Mouse (Mus musculus): Measurements from ENCODE around the gene Itga2b.

Gene Itga2b

DNA sequence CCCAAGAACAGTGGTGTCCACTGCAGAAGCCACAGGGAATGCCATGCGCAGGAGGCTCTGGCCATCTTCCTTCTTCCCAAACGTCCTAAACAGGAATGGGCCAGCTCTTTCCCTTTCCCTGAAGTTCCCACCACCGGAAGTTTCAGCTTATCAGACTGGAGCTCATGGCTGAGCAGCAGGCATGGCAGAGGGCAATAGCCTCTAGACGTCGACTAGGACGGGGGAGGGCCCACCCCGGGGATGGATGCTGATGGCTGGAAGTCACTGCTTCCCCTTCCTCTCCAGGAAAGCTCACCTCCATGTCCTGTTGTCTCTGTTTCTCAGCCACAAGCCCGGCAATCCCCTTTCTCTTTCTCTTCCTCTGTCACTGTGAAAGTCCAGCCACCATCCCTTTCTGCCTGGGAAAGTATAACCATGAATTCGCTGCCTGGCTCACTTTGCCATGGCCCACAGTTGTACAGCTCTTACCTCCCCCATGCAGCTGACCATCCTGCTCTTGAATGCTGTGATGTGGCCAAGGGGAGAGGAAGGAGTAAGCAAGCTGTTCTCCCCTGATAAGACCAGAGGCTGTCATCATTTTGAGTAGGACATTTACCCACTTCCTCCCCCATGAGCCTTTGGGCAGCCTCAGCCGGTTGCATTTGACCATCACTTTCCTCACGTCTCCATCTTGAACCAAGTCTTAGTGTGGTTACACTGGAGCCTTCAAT is at the start of gene Itga2b:
TSS of gene Itga2b (minus strand) at position 475 of the 710 bp plus-strand sequence.
- no peak for DNase-seq

DNA sequence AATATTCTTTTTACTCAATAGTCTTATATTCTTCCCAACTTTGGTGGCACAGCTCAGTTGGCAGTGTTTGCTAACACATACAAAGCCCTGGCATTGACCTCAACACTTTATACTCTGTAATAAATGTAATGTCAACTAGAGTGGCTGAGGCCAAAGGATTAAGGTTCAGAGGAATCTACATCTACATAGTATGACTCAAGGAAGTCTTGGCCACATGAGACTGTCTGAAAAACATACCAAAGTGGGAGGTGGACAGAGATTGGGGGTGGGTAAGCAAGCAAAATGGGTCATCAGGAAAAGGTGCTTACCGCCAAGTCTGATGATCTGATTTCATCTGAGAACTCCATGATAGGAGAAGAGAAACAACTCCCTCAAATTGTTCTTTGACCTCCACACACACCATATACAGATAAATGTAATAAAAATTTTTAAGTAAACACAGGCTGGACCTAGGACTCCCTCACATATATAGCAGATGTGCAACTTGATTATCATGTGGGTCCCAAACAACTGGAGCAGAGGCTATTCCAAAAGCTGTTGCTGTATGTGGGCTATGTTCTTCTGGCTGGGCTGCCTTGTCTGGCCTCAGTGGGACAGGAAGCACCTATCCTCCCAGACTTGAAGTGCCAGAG is 45.0 kb upstream of the Itga2b start:
- DNase-seq = no peak

GRCm38 (mm10) chr11:102510226-102510625 is 40.3 kb upstream of the Itga2b start:
- DNase-seq = no peak

DNA sequence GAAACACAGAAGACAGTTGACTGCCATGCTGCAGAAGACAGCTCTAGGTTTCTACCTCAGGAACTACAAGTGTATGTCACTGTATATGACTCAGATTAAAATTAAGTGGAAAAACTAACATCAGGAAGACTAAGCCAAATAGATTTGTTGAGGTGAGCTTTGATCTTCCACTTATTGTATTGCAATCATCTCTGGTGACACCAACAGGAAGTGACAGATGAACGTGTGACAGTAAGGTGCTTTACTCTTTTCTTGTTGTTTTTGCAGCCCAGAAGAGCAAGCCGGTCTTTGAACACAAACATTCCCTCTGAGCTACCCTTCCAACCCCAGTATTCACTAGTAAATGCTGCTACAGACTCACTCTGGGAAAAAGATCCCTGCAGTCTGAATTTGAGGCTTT is 26.8 kb upstream of the Itga2b start:
- no peak for DNase-seq

DNA sequence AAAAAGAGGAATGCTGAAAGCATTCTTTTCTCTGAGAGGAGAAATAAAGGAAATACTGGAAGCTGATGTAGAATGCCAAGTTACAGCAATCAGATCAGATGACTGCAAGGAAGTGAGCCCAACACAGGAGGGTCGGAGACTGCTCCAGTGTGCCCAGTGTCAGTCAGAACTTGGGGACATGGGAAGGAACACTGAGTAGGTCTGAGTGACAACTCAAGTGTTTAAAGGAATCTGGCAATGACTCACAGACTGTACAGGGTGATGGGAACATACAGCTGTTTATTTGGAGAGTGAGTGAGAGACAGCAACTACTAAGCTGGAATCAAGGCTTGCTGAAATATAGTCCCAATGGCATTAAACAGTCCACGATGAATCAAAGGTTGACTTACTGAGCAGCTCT is 26.3 kb upstream of the Itga2b start:
- DNase-seq = no peak

- DNase-seq = no peak
Measured at GRCm38 (mm10) chr11:102495742-102496141, 25.8 kb upstream of the Itga2b start.

DNA sequence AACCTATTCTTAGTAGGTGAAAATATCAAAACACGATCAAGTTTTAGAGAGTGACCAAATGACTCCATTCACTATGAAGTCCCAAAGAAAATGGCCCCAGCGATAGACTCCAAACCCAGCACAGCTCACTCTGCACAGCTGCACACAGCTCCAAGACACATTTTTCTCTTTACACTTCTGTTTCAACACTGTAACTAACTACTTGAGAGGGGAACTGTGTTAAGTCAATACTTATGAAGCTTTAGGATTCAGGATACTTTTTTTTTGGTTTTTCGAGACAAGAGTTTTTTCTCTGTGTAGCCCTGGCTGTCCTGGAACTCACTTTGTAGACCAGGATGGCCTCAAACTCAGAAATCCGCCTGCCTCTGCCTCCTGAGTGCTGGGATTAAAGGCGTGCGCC is 25.2 kb upstream of the Itga2b start:
- DNase-seq = no peak

GRCm38 (mm10) chr11:102494063-102494650 is 24.2 kb upstream of the Itga2b start:
- no peak for DNase-seq

- DNase-seq = no peak
Measured at GRCm38 (mm10) chr11:102493241-102493640, 23.3 kb upstream of the Itga2b start.

GRCm38 (mm10) chr11:102487901-102488300 is 18.0 kb upstream of the Itga2b start:
- DNase-seq = no peak

GRCm38 (mm10) chr11:102486733-102487386 is 16.9 kb upstream of the Itga2b start:
- peak; percentile 43 for DNase-seq

GRCm38 (mm10) chr11:102481779-102482178 is 11.9 kb upstream of the Itga2b start:
- no peak for DNase-seq

DNA sequence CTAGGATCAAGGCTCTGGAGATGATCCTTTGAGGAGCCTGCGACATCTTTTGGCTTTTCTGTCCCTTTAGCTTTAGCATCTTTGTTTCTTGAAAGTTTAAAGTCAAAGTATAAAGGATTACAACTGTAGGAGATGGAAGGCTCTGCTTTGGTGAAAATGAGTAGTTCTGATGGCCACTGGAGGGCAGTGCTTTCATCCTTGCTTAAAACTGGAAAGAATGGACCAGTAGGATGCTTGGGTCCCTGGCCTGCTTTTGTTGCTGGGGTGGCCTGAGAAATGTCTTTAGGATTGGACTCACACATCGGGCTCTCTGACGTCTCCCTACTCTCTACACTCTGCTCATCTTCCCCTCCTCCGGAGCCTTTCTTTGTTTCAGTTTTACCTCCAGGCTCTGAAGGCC is 11.0 kb upstream of the Itga2b start:
- no peak for DNase-seq

DNA sequence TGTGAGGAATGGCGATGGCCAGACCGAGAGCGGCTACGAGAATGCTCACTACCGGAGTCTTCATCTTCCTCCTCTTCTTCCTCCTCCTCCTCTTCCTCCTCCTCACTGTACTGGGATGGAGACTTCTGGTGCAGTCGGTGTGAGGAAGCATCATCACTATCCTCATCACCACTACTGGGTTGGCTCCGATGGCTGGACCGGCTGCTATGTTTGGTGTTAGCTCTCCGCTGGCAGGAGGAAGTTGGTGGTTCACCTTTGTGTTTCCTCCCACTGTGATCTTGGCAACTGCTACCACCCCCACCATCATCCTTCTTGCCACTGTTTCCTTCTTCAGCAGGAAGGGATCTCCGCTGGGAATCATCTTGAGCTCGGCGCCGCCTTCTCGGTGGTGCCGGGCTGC is 10.2 kb upstream of the Itga2b start:
- DNase-seq = no peak

DNA sequence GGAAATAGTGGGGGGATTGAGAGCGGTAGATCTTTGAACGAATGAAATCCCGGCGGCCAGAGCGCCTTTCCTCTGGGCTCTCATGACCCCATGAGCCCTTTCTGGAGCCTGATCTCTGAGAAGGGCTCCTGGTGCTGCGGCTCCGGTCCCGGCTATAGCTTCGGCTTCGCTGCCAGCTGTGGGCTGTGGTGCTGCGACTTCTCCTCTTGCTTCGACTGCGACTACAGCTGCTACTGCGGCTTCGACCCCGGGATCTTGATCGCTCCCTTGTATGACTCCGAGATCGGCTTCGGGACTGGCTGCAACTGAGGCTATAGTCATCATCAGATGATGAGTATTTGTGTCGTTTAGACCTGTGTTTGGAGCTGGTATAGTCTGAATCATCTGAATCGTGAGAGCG is 9.7 kb upstream of the Itga2b start:
- DNase-seq = no peak

DNA sequence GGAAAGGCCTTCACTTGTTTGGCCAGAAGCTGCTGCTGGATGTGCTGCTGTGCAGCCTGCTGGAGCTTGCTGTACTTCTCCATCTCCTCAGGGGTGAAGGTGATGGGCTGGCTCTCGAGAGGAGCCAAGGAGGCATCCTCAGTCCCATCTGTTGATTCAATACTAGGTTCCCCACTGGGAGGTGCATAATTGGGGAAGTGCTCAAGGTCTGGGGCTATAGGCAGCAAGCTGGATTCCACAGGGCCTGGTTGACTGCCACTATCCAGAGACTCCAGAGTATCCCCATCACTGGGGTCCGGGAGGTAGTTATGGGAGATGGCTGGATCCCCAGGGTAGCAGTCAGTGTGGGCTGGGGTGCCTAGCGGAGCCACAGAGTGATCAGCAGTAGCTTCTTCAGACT is 8.7 kb upstream of the Itga2b start:
- no peak for DNase-seq

GRCm38 (mm10) chr11:102475027-102475426 is 5.1 kb upstream of the Itga2b start:
- DNase-seq = no peak

- DNase-seq = peak; percentile 96
Measured at GRCm38 (mm10) chr11:102467041-102467631, 2.8 kb downstream of the Itga2b start.

GRCm38 (mm10) chr11:102465713-102466436 is 4.0 kb downstream of the Itga2b start:
- DNase-seq = peak; percentile 53

DNA sequence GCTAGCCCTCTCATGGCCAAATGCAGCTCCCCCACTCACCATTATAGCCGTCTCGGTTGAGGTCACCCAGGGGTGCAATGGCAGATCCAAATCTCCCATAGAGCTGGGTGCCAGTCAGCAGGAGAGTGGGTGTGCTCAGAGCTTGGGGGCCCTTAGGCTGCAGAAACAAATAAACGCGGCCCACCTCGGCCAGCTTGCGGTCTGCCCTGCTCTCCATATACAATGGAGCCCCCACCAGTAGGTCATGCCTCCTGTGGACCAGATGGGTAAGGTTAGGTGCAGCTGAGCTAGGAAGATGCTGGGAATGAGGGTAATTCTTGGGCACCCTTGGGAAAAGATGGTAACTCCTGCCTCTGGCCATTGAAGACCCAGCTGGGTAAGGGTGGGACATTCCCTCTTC is 5.0 kb downstream of the Itga2b start:
- no peak for DNase-seq

DNA sequence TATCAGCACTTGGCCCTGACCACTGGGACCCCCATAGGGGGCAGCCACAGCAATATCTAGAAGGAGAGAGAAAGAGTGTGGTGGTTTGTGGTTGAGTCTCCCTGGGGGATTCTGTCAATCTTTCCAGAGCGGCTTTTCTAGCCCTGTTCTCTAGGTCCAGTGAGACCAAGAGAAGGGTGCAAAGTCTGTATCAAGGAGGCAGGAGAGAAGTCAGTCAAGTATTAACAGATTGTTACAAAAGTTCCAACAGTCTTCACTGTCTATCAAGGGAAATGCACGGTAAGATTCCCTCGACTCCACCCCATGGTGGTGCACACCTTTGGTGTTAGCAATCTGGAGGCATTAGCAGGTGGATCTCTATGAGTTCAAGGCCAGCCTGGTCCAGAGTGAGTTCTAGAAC is 8.2 kb downstream of the Itga2b start:
- DNase-seq = peak; percentile 71

- DNase-seq = no peak
Measured at GRCm38 (mm10) chr11:102460541-102460940, 9.4 kb downstream of the Itga2b start.
